Mouse (Mus musculus) spleen, adult 2 months (tissue): ENCODE results near the gene Hmgcr. TPM values are rescaled to one million over a fixed set of nuclear protein-coding genes. Genes with fewer than 3 reads are reported as not detected.
"Not testable (repeated sequence)": the region's sequence is repeated elsewhere in the genome, so short reads cannot be mapped to it uniquely, and the experiment has no call there.

Source experiments
- DNase-seq, 2 experiments: peaks; one replicate each; pipeline versions ENCODE4 v3.0.0 to v3.0.0-alpha.2; 2012 to 2021; ENCODE audit warnings: low spot score in 2 of 2, low read depth in 1 of 2
- H3K27ac ChIP-seq: fragments of 200-500 bp; 2 replicates; pipeline ENCODE4 v1.5.1; 2012; ENCODE audit warnings: low read length, inconsistent platforms; ENCODE audit not compliant: insufficient read depth
- H3K27me3 ChIP-seq: fragments of 200-500 bp; 2 replicates; pipeline ENCODE4 v1.6.1; 2012; ENCODE audit warnings: mild to moderate bottlenecking, moderate library complexity, low read length, inconsistent platforms; ENCODE audit not compliant: control insufficient read depth, insufficient read depth
- H3K36me3 ChIP-seq: fragments of 200-500 bp; 2 replicates; pipeline ENCODE4 v1.6.1; 2012; ENCODE audit warnings: mild to moderate bottlenecking, low read length, inconsistent platforms; ENCODE audit not compliant: control insufficient read depth, insufficient read depth
- H3K4me1 ChIP-seq: fragments of 200-500 bp; 2 replicates; pipeline ENCODE4 v1.6.1; 2011; ENCODE audit warnings: inconsistent platforms; ENCODE audit not compliant: control insufficient read depth, insufficient read depth, insufficient read length
- H3K4me3 ChIP-seq: fragments of 200-500 bp; 2 replicates; pipeline ENCODE4 v1.5.1; 2011; ENCODE audit warnings: mild to moderate bottlenecking, inconsistent platforms; ENCODE audit not compliant: insufficient read depth, insufficient read length; ENCODE audit errors: extremely low read depth
- CTCF ChIP-seq: fragments of 200-500 bp; IDR thresholded peaks from 2 replicates; pipeline ENCODE4 v1.5.1; 2011; ENCODE audit warnings: mild to moderate bottlenecking, inconsistent platforms; ENCODE audit not compliant: insufficient read depth, insufficient read length, insufficient replicate concordance; ENCODE audit errors: extremely low read depth
- POLR2A ChIP-seq: fragments of 200-500 bp; IDR thresholded peaks from 2 replicates; pipeline ENCODE4 v1.6.1; 2011; ENCODE audit warnings: low read depth, low read length, inconsistent platforms
- WGBS: fragments of 180-500 bp; shearing (Covaris S2); methylation state at CpG from one replicate; pipeline ENCODE4 v1.1.7; 2018; 5-methylcytosine and 5-hydroxymethylcytosine counted together
- polyA plus RNA-seq: library from polyadenylated mRNA; depleted of rRNA; stranded (reverse); fragments of >200 nt; gene quantifications from 2 replicates; pipeline ENCODE4 v1.2.3, GENCODE M21; 2012

Gene Hmgcr
- polyA plus RNA-seq, 1 experiment = 8.6 TPM

DNA sequence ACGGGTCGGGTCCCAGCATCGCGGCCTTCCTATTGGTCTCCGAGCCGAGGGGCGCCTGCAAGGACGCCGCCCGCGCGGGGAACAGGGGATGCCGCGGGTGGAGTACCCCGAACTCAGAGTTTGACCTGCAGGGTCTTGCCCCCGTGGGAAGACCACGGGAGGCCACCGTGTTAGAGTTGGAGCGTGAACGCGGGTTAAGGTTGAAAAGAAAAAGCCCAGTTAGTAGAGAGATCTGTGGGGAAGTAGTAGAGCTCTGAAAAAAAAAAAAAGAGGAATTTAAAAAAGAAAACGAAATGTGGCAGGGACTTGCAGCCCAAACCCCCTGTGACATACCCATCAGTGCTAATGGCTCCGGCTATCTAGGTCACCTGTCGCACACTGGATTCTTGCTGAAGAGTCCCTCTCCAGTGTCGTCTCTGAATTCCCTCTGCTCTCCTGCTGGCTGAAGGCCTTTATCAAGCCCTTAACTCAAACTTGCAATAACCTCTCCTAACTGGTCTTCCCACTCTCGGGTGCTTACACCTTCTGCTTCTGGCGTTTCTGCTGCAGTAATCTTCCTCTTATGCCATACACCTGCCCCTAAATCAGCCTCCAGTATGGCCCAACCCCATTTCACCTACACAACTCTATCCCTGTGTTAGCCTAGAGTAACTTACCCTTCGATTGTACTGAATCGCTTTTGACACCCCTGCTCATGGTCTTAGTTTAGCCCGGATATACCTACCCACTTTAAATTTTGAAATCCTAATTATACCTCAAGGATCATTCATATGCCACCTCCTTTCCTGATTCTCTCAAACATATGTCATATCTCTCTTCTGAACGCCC, 556 bp upstream of the Hmgcr start:
- H3K4me1 ChIP-seq = peaks cover 8% of the 10 kb centered on the region; the same call in 1 of the 2 replicates
- TF ChIP-seq CTCF = no peak
- TF ChIP-seq POLR2A = no peak
- H3K27me3 ChIP-seq = no peaks in the 10 kb centered on the region
- peak overlapping the region; percentile 95 for H3K27ac ChIP-seq
- 8% methylated on average over 31 of the region's 31 CpGs for WGBS
- no peaks in the 10 kb centered on the region for H3K36me3 ChIP-seq
- no peak for DNase-seq
- H3K4me3 ChIP-seq = peak overlapping the region; percentile 88

DNA sequence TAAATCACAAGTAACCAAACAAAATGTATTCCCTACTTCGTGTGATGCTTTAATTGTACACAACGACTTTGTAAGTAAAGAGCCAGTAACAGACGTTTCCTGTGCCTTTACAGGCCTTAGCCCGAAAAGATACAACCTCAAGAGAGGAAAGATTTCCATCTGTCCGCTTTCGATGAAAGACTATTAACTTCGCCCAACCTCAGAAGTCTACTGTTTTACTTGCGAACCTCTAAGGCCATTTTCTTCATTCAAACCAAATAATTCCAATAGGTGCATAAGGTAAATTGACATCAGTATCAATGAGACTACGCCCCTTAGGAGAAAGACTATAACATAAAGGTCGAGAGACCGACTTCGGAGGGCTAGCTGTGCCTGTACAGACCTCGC, 724 bp downstream of the Hmgcr start:
- 3% methylated on average over 13 of the region's 13 CpGs for WGBS
- peak overlapping the region; percentile 83; the same call in 1 of the 2 replicates for H3K27ac ChIP-seq
- TF ChIP-seq POLR2A (no peak), CTCF (no peak)
- DNase-seq = no peak
- H3K4me3 ChIP-seq = peak overlapping the region; percentile 83
- H3K4me1 ChIP-seq = peaks cover 8% of the 10 kb centered on the region; the same call in 1 of the 2 replicates
- H3K27me3 ChIP-seq = no peaks in the 10 kb centered on the region
- H3K36me3 ChIP-seq = peaks cover 6% of the 10 kb centered on the region

DNA sequence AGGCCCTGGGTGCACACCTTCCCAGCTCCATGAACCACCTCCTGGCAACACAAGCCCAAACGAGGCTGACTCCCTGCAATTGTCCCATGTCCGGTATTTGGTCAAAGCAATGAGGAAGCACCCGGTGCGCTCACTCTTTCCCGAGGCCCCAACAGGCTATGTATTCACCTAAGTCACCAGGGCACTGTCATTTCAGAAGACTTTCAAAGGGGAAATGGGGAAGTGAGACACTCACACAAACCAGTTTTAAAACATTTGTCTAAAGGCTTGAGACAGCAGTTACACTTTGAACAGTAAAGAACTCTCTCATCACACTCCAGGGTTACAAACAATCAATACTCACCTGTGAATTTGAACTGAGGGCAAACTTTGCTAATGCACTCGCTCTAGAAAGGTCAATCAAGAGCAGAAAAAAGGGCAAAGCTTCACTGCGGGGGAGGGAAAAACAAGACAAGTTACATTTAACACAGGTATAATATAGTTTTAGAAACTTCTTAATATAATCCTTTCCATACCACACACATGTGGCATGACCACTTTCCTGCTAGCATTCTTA, 6.2 kb downstream of the Hmgcr start:
- H3K4me1 ChIP-seq = 0 out of 2 replicates have a peak, but pooled peaks cover 2% of the 10 kb centered on the region
- H3K27ac ChIP-seq = no peak overlapping the region
- 69% methylated on average over 7 of the region's 7 CpGs for WGBS
- no peak overlapping the region for H3K4me3 ChIP-seq
- H3K36me3 ChIP-seq = peaks cover 38% of the 10 kb centered on the region
- TF ChIP-seq POLR2A = no peak
- TF ChIP-seq CTCF = no peak
- H3K27me3 ChIP-seq = no peaks in the 10 kb centered on the region
- DNase-seq = no peak

DNA sequence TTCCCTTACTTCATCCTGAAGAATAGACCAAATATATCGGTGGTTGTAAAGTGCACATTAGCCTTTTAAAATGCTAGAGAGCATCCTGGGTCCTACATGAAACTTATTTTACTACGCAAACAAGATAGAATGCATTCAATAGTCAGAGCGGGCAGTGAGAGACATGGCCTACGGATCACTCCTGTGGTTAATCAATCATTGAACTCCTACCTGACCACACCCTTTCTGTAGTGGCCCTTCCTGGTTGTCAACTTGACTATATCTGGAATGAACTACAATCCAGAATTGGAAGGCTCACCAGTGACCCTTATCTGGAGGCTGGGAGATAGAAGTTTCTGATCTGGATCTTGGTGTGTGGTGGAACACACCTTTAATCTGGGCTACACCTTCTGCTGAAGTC, 7.6 kb downstream of the Hmgcr start:
- not testable (repeated sequence) for H3K4me1 ChIP-seq

DNA sequence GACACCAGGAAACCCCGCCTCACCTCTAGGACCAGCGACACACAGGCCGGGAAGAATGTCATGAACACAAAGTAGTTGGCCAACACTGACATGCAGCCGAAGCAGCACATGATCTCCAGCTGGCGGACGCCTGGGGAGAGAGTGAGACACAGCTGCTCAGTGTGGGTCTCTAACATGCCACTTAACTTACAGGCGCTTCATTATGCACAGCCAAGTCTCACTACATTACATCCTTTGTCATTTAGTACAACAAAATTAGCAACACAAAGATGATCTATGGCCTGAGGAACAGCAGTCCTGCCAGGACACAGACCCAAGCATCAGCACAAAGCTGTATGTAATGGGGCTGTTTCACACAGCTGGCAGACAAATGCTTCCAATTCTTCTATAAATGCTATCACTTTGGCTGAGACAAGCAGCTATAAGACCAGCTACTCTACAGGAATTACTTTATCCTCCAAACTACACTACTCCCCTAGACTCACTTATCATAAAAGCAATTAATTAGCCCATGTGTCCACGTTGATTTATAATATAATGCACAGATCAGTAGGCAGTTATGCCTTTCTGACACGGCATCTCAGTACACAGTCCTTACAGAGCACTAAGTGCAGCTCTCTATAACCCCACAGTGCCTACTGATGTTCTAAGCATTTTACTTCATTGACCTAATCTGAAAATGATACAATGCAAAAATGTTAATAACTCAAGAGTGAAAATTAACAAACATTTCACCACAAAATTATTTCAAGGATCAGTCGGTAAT, 10.5 kb downstream of the Hmgcr start:
- Histone ChIP-seq H3K27me3 (no peaks in the 10 kb centered on the region), H3K27ac (no peak overlapping the region), H3K4me3 (no peak overlapping the region), H3K4me1 (no peaks in the 10 kb centered on the region), H3K36me3 (peaks cover 64% of the 10 kb centered on the region)
- TF ChIP-seq CTCF (no peak), POLR2A (no peak)
- DNase-seq = no peak
- WGBS = 87% methylated on average over 10 of the region's 10 CpGs

More for the DNA sequence above, 7.6 kb downstream of the Hmgcr start:
- H3K36me3 ChIP-seq = peaks cover 50% of the 10 kb centered on the region
- H3K27me3 ChIP-seq, H3K27ac ChIP-seq, H3K4me3 ChIP-seq, DNase-seq: not testable (repeated sequence)
- 99% methylated on average over 4 of the region's 4 CpGs for WGBS

DNA sequence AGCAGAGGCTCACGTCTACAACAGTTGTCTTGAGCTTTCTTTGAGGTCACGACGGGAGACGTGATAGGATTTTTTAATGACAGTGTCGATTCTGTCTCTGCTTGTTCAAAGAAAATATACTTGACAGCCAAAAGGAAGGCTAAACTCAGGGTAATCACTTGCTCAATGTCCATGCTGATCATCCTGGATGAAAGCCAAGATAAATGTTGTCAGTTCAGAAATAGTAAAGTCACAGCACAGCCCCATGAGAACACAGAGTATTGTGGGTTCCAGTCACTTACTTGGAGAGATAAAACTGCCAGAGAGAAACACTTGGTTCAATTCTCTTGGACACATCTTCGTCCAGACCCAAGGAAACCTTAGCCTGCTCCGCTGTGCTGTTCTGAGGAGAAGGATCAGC, 11.8 kb downstream of the Hmgcr start:
- 97% methylated on average over 7 of the region's 7 CpGs for WGBS
- H3K27me3 ChIP-seq = no peaks in the 10 kb centered on the region
- H3K4me1 ChIP-seq = no peaks in the 10 kb centered on the region
- H3K4me3 ChIP-seq = no peak overlapping the region
- DNase-seq = no peak
- no peak overlapping the region for H3K27ac ChIP-seq
- H3K36me3 ChIP-seq = peaks cover 66% of the 10 kb centered on the region
- no peak for TF ChIP-seq POLR2A
- TF ChIP-seq CTCF = no peak

- no peak for TF ChIP-seq CTCF
- TF ChIP-seq POLR2A = no peak
- no peak for DNase-seq
- Histone ChIP-seq H3K4me3 (no peak overlapping the region), H3K27ac (no peak overlapping the region), H3K36me3 (peaks cover 63% of the 10 kb centered on the region), H3K4me1 (no peaks in the 10 kb centered on the region), H3K27me3 (no peaks in the 10 kb centered on the region)
- 84% methylated on average over 1 of the region's 1 CpGs for WGBS
These were observed 14.1 kb downstream of the Hmgcr start for GRCm38 (mm10) chr13:96656673-96657072.
